Mouse (Mus musculus): Measurements from ENCODE around the gene Vpreb3. TPM values are rescaled to one million over a fixed set of nuclear protein-coding genes. Genes with fewer than 3 reads are reported as not detected.

Gene Vpreb3
- polyA plus RNA-seq, 1 experiment from 2014 or later, result 0.89 TPM

DNA sequence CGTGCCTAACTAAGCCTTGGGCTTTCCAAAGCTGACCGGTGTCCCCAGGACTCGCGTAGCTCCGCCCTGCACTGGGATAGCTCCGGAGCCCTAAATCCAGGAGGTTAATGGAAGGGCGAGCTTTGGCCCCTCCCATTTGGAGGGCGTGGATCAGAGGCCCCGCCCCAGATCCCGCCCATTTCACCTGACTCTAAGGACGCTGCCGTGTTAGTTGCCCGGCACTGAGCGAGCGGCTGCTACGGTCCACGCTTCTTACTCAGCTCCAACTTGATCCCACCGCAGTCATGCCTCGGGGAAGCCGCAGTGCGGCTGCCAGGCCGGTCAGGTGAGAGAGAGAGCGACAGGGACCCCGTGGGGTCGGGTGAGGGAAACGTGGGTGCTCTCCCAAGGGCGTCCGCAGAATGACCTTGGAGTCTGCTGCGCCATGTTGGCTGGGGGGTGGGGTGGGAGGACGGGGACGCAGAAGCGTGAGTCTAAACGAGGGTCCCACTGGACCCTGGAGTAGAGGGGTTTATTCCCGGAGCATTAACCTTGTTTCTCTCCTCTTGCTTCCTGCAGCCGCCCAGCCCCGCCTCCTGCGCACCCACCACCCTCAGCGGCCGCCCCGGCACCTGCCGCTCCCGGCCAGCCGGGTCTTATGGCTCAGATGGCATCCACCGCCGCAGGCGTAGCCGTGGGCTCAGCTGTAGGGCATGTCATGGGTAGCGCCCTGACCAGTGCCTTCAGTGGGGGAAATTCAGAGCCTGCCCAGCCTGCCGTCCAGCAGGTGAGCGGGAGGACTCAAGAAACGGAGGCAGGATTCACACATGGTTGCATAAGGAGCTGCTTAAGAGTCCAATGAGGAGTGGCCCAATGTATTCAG lies 6.9 kb upstream of the Vpreb3 start, which contains the start of gene Mmp11:
Gene Mmp11 (minus strand): TSS at position 817 of the 862 bp plus-strand sequence.
- WGBS, result 2% methylated on average over 51 of the region's 51 CpGs
- Histone ChIP-seq H3K36me3 (no peaks in the 10 kb centered on the region), H3K27ac (peak within 1 kb of the TSS; percentile 72; the same call in 1 of the 2 replicates), H3K27me3 (replicated peaks) (0 out of 2 replicates have a peak, but pooled peaks cover 9% of the 10 kb centered on the region), H3K4me1 (replicated peaks) (peaks cover 23% of the 10 kb centered on the region), H3K4me2 (replicated peaks) (peak within 1 kb of the TSS; percentile 79), H3K9me3 (no peaks in the 10 kb centered on the region), H3K4me3 (replicated peaks) (peak within 1 kb of the TSS; percentile 62), H3K9ac (peak within 1 kb of the TSS; percentile 58)
- peak; percentile 89 for ATAC-seq

DNA sequence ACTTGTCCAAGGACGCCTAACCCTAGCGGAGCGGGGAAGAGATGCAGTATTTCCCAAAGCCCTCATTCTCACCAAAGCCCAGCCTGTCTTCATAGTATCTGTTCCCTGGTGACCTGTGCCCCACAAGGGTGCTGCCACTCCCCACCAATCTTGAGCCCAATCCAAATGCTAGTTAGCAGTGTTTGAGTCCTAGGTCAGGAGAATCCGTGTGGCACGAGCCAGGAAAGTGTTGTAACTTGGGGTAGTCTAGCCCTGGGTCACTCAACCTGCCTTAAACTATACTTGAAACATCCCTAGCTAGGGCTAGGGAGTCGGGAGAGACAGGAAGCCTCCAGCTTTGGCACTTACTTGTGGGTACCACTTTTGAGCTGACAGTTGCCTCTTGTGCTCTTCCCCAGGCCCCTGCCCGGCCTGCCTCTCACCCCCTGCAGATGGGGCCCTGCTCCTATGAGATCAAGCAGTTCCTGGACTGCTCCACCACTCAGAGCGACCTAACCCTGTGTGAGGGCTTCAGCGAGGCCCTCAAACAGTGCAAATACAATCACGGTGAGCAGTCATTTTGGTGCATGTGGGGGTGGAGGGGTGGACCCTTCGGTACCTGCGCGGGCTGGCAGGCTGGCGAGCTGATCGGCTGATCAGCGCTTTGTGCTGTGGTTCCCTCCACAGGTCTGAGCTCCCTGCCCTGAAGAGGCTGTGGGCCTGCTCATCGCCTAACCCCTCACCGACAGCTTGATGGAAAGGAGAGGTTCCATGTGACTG lies 5.8 kb upstream of the Vpreb3 start:
- 52% methylated on average over 18 of the region's 18 CpGs for WGBS
- Histone ChIP-seq H3K27ac (no peak overlapping the region), H3K36me3 (no peaks in the 10 kb centered on the region), H3K9ac (no peak overlapping the region), H3K4me3 (replicated peaks) (no peak overlapping the region), H3K9me3 (no peaks in the 10 kb centered on the region), H3K4me1 (replicated peaks) (peaks cover 12% of the 10 kb centered on the region), H3K27me3 (replicated peaks) (0 out of 2 replicates have a peak, but pooled peaks cover 5% of the 10 kb centered on the region), H3K4me2 (replicated peaks) (peak overlapping the region; percentile 79)
- ATAC-seq, result no peak

DNA sequence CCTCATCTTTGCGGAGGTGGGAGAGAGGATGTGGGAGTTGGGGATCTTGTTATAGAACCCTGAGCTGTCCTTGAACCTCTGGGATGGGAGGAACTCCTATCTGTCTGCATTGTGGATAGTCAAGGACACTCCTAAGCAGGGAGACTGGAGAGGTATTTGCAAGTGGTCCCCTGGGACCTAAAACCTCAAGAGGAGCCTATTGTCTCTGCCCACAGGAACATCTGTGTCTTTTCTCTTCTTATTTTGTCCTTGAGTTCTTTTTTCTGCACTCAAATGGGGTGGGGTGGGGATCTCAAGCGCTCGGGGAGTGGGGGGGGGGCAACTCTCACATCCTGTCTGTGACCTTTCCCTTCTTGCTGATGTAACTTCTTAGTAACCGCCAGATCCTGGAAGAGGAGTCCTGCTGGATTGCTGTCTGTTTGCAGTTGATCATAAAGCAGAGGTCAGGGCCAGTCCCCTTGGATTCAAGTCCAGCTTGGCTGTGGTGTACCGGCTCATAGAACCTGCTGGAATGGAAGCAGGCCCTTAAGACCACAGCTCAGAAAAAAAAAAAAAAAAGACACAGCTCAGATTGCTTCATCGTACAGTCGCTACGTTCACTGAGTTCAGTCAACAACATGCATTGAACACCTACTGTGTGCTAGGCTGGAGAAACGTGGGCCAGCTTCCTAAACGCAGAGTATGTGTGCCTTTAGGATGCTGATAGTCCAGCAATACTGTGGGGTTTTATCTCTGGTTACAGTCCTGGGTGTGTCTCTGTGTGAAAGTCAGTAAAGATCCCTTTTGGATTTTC lies 4.8 kb upstream of the Vpreb3 start:
- H3K4me2 ChIP-seq (replicated peaks), result no peak overlapping the region
- WGBS, result 48% methylated on average over 10 of the region's 10 CpGs
- no peak for ATAC-seq

DNA sequence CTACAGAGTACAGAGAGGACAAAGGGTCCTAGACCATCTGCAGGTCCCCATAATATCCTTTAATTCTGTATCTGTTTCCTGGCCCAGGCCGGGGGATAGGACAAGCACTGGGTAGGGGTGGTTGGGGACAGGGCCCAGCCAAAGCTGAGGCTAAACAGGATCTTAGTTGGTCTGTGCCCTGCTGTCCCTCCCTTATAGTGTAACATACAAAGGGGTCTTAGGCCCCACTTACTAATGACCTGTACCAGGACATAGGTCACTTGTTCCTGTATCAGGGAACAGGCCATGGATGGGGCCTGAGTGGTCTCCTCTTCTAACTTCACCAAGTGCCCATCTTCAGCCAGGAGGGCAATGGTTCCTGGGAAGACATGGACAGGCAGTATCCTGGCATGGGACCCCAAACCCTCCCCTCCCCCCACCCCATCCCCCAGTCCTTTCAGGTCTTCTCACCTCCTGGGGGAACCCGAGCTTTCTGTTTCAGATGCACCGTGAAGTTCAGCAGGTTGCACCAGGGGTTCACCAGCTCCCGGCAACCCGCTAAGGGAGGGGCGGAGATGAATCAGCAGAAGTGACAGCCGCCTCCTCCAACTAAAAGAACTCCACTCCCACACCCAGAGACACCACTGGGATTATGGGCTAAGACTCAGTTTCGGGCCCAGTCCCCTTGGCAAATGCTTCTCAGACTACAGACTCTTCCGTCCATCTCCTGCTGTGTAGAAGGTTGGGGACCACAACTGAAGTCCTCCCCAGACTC lies 3.2 kb upstream of the Vpreb3 start:
- 57% methylated on average over 9 of the region's 9 CpGs for WGBS
- H3K4me3 ChIP-seq (replicated peaks), result no peak overlapping the region
- no peaks in the 10 kb centered on the region for H3K9me3 ChIP-seq
- H3K9ac ChIP-seq, result no peak overlapping the region
- peaks cover 14% of the 10 kb centered on the region for H3K4me1 ChIP-seq (replicated peaks)
- no peak overlapping the region for H3K4me2 ChIP-seq (replicated peaks)
- ATAC-seq, result no peak
- no peaks in the 10 kb centered on the region for H3K36me3 ChIP-seq
- no peak overlapping the region for H3K27ac ChIP-seq
- H3K27me3 ChIP-seq (replicated peaks), result 0 out of 2 replicates have a peak, but pooled peaks cover 5% of the 10 kb centered on the region

More for the DNA sequence above, 4.8 kb upstream of the Vpreb3 start:
- Histone ChIP-seq H3K4me3 (replicated peaks) (no peak overlapping the region), H3K27me3 (replicated peaks) (0 out of 2 replicates have a peak, but pooled peaks cover 5% of the 10 kb centered on the region), H3K27ac (no peak overlapping the region), H3K36me3 (no peaks in the 10 kb centered on the region), H3K4me1 (replicated peaks) (peaks cover 12% of the 10 kb centered on the region), H3K9me3 (no peaks in the 10 kb centered on the region), H3K9ac (no peak overlapping the region)

DNA sequence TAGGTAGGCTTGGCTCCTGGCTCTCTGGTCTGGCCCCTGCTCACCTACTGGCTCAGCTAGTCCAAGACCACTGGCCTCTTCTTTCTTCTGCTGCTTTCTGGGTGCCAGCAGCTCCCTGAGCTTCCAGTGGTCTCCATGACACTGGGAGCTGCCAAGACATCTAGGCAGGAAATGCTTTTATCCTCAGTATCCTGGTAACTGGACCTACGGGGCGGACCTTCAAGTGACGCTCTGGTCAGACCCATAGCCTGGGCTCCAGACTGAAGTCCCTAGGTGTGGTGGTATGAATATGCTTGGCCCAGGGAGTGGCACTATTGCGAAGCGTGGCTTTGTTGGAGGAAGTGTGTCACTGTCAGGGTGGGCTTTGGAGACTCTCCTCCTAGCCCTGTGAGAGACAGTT lies 2.3 kb upstream of the Vpreb3 start, which contains the start of gene Gm867:
Gene Gm867 (minus strand): TSS at position 153 of the 400 bp plus-strand sequence.
- Histone ChIP-seq H3K36me3 (no peaks in the 10 kb centered on the region), H3K27ac (no peak within 1 kb of the TSS), H3K9me3 (no peaks in the 10 kb centered on the region), H3K9ac (no peak within 1 kb of the TSS), H3K4me1 (replicated peaks) (peaks cover 9% of the 10 kb centered on the region), H3K27me3 (replicated peaks) (0 out of 2 replicates have a peak, but pooled peaks cover 5% of the 10 kb centered on the region), H3K4me2 (replicated peaks) (no peak within 1 kb of the TSS), H3K4me3 (replicated peaks) (no peak within 1 kb of the TSS)
- WGBS, result 76% methylated on average over 5 of the region's 5 CpGs
- no peak for ATAC-seq

DNA sequence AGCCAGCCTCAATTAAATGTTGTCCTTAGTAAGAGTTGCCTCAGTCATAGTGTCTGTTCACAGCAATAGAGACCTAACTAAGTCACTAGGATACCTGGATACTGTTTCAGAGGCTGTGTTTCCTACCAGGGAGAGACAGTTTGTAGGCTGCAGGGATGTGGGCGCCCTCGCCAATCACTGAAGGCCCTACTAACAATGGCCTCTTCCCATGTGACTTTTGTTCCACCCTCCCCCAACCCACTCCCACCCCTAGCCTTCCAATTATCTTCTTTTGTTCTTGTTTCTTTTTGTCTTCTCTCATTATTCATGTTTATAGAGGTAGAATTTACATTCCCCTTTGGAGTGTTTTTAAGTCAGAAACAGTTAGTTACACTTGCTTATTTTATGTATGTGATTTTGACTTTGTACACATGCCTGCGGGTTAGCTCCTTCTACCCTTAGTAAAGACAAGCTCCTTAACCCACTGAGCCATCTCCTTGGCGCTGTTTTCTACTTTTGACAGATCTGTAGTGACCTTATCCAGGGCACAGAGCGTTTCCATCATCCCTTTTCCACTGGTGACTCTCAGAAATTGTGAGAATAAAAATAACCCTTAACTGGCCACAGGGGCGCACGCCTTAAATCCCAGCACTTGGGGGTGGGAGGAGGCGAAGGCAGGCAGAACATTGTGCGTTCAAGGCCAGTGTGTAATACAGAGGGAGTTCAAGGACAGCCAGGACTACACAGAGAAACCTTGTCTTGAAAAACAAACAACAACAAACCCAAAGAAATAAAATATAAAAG lies 1.6 kb upstream of the Vpreb3 start:
- ATAC-seq, result no peak
- Histone ChIP-seq H3K9me3 (no peaks in the 10 kb centered on the region), H3K4me2 (replicated peaks) (no peak overlapping the region), H3K27ac (no peak overlapping the region), H3K4me3 (replicated peaks) (no peak overlapping the region), H3K9ac (no peak overlapping the region), H3K27me3 (replicated peaks) (no peaks in the 10 kb centered on the region), H3K4me1 (replicated peaks) (peaks cover 4% of the 10 kb centered on the region), H3K36me3 (no peaks in the 10 kb centered on the region)
- WGBS, result 75% methylated on average over 9 of the region's 9 CpGs

DNA sequence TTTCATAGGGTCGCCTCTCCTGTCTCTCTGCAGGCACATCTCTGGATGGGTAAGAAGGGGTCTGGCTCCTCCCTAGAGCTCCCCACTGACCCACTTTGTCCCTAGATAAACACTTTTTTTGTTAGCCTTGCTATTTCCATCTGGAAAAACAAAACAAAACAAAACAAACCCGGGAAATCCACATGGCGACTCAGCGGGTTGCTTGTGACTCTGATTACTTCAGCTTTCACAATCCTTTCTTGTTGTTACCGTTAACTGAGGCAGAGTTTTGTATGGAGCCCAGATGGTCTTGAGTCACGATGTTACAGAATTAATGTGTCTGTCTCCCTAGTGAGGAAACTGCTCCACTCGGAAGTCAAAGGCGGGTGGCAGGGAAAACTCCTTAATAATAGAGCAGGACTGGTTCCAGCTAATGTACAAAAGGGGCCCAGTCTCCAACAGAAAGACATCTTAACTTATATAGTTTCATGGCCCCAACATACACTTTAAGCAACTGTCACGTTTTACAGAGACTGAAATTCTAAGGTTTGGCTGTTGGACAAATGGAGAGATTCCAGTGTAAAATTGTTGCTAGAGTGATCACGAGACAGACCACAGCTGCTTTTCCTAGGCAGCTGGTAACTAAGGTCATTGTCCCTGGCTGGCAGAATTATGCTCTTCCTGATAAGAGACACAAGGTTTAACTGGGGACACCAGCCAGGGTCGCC lies 1.4 kb downstream of the Vpreb3 start:
- H3K9me3 ChIP-seq, result no peaks in the 10 kb centered on the region
- 0 out of 2 replicates have a peak, but pooled peaks have one; percentile 16 for ATAC-seq

DNA sequence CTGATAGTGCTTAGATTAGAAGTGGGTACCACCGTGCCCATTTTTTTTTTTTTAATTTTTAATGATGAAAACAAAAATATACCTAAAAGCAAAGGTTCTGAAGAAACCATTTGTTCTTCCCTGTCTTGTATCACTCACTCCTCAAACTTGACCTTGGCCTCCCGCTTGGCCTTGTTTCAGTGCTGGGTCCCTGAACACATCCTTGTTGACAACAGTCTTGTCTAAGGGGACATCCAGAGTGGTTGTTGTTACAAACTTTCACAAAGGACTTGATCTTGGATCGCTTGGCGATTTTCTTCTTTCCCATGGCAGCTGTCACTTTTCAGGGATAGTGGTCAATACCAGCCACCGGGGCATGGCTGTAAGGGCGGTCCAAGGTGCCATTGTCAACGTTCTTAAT lies 2.4 kb downstream of the Vpreb3 start:
- ATAC-seq, result no peak
- Histone ChIP-seq H3K9me3 (no peaks in the 10 kb centered on the region), H3K4me2 (replicated peaks) (no peak overlapping the region), H3K36me3 (no peaks in the 10 kb centered on the region), H3K27ac (no peak overlapping the region), H3K4me3 (replicated peaks) (no peak overlapping the region), H3K9ac (no peak overlapping the region), H3K4me1 (replicated peaks) (peaks cover 3% of the 10 kb centered on the region; the same call in 1 of the 2 replicates), H3K27me3 (replicated peaks) (no peaks in the 10 kb centered on the region)
- 91% methylated on average over 7 of the region's 7 CpGs for WGBS

More for the DNA sequence above, 1.4 kb downstream of the Vpreb3 start:
- Histone ChIP-seq H3K27me3 (replicated peaks) (no peaks in the 10 kb centered on the region), H3K4me2 (replicated peaks) (no peak overlapping the region; the same call in 1 of the 2 replicates), H3K36me3 (no peaks in the 10 kb centered on the region), H3K9ac (no peak overlapping the region), H3K27ac (0 out of 2 replicates have a peak overlapping the region, but pooled peaks have one; percentile 6), H3K4me3 (replicated peaks) (no peak overlapping the region), H3K4me1 (replicated peaks) (peaks cover 3% of the 10 kb centered on the region; the same call in 1 of the 2 replicates)
- 36% methylated on average over 11 of the region's 11 CpGs for WGBS

DNA sequence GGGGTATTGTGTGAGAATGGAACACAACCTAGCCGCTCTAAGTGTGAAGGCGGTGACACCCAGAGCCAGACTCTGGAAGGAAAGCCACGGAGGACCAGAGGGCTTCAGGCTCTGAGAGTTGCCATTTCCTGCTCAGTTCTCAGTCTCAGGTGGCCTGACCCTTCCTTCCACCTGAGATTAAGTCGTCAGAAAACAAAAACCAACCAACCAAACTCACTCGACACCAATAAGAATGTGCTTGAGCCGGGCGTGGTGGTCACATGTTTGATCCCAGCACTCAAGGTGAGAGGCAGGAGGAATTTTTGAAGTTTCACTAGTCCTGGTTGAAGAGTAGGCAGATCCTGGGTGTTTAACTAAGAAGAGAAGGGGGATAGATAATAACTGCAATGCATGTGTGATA lies 3.0 kb downstream of the Vpreb3 start:
- 71% methylated on average over 7 of the region's 7 CpGs for WGBS
- no peak overlapping the region for H3K27ac ChIP-seq
- no peak overlapping the region for H3K4me2 ChIP-seq (replicated peaks)
- no peak overlapping the region for H3K9ac ChIP-seq
- ATAC-seq, result no peak
- H3K4me1 ChIP-seq (replicated peaks), result peaks cover 7% of the 10 kb centered on the region; the same call in 1 of the 2 replicates
- H3K9me3 ChIP-seq, result no peaks in the 10 kb centered on the region
- no peak overlapping the region for H3K4me3 ChIP-seq (replicated peaks)
- no peaks in the 10 kb centered on the region for H3K36me3 ChIP-seq
- no peaks in the 10 kb centered on the region for H3K27me3 ChIP-seq (replicated peaks)

DNA sequence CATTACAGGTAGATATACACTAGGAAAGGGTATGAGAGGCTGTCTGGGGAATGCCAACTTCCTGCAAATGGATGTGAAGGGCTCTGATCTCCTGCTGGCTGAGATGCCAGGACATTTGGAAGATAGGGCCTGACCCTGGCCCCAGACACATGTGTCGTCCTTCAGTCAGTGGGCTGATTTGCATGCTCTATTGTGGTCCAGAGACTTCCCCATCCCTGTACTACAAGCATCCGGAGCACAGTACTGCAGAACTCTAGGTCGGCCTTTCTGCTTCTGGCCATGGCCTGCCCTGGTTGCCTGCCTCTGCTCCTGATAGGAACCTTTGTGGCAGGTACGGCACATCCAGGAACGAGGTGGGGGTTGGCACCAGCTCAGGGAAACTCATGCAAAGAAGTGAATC lies 5.2 kb downstream of the Vpreb3 start:
- 79% methylated on average over 5 of the region's 5 CpGs for WGBS
- H3K27ac ChIP-seq, result no peak overlapping the region
- no peak overlapping the region for H3K4me2 ChIP-seq (replicated peaks)
- no peaks in the 10 kb centered on the region for H3K27me3 ChIP-seq (replicated peaks)
- H3K4me3 ChIP-seq (replicated peaks), result no peak overlapping the region
- peaks cover 9% of the 10 kb centered on the region; the same call in 1 of the 2 replicates for H3K4me1 ChIP-seq (replicated peaks)
- no peak for ATAC-seq
- no peaks in the 10 kb centered on the region for H3K36me3 ChIP-seq
- no peak overlapping the region for H3K9ac ChIP-seq
- H3K9me3 ChIP-seq, result no peaks in the 10 kb centered on the region

All from intestine, embryonic 15.5 days (tissue).